Mouse (Mus musculus) T-cell, adult 2 months (primary cell): ENCODE results near the gene Tinagl1.

Source experiments
- DNase-seq: peaks from one replicate; pipeline ENCODE4 v3.0.0; 2022; ENCODE audit warnings: low spot score

Tinagl1 gene

DNA sequence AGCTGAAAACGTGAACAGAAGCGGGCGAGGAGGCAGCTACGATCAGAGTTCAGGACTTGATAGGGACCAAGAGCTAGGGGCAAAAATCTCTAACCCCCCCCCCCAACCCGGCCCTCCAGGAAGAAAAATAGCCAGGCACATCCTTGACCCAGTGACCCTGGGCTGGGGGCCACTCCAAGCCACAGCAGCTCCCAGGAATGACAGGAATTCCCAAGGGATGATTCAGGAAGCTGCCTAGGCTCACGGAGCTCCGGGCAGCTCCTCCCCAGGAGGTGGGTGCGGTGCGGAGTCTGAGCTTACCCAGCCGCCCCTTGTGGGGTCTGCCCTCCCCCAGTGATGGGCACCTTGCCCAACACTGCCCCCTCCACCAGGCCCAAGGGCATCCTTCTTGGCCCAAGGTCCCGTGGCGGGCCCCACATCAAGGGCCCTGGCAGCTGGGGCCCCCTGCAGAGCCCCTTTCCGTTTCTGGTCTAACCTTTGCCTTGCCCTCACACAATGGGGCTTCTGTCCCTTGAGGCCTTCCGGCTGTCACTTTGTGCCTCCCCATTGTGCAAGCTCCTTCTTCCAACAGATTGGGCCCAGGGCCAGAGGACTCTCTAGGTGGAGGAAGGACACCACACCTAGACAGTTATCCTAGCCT, at the start of gene Tinagl1:
Gene Tinagl1 (minus strand): TSS at position 51 of the 640 bp plus-strand sequence.
- no peak for DNase-seq

DNA sequence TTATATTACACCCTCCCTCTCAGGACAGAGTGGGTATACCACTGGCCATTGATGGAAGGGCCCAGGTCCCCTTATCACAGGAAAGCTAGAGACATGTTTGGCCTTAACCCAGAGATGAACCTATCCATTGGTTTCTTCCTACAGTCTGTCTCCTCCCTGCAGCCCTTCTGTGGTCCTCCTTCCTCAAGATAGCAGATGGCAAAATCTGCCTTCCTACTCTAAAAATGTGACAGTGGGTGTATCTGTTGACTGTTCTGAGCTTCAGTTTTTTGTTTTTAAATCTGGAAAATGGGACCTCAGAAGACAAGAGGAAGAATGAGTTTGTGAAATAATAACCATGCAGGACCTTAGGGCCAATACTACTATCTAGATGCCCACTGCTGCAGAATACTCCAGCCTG, 49.1 kb upstream of the Tinagl1 start:
- DNase-seq, result no peak

- no peak for DNase-seq
Measured at GRCm38 (mm10) chr4:130222179-130222578, 47.3 kb upstream of the Tinagl1 start, which contains the start of gene Gm853. Gm853 (minus strand) TSS chr4:130222401.

DNA sequence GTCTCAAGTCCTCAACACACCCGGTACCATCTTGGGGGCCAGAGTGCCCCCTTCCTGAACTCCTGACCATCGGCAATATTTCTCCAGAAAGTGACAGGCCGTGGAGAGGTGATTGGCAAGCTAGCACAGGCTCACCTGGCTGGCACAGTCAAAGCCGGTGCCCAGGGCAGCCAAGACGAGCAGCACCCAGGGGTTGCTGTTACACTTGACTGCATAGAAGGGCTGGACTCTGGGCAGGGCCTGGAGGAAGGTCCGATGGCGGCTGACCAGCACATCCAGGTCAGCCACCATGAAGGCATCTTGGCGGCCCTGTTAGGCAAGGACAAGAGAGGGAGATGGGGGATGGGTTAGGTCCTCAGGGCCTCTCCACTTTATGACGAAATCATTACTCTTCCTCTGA, 45.3 kb upstream of the Tinagl1 start:
- DNase-seq, result no peak

DNA sequence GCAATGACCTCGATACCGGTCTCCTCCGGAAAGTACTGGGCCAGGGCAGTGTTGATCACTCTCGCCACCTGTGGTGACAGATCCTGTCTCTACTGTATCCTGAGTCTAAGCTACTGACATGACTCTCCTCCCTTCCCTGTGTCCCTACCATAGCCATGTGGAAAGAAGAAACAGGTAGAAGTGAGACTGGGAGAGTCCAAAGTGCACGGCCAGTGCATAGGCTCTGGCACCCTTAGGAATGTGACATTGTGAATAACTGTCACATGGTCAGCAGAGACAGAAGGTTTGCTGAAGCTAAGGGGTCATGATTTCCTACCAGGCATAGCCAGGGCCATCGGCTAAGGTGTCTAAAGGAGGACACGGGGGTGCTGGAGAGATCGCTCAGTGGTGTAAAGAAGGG, 40.5 kb upstream of the Tinagl1 start:
- no peak for DNase-seq

DNA sequence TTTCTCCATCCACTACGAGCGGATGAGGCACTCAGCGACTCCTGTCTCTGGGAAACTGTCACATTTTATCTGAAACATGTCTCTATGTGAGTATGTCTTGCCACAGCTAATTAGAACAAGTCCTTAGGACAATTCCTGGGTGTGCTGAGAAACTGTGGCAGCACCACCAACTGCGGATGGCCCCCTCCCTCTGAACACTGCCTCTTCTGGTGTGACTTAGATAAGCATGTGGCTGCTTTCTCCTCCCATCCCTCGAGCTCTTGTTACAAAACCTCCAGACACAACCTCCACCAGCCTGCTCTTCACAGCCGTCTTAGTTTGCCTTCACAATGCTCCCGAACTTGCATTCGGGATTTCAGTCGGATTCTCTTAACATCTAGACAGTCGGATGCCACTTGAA, 38.9 kb upstream of the Tinagl1 start:
- no peak for DNase-seq

DNA sequence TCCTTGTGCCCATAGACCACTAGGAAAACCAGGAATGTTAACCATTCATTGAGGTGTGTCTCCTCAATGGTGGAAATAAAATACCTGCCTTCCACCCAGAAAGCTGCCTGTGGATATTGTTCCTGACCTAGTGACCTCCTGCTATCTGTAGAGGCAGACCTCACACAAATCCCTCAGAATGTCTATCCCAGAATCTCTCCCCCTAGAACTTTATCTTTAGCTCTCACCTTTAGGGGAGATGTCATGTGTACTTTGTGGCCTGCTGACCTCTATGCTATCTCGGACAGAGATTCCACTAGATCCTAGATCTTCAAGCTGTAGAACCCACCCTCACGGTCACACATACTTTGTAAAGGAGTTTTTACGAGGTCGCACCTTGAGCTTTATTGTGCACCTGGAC, 38.3 kb upstream of the Tinagl1 start:
- no peak for DNase-seq

- no peak for DNase-seq
Measured at GRCm38 (mm10) chr4:130212421-130212820, 37.5 kb upstream of the Tinagl1 start.

GRCm38 (mm10) chr4:130211870-130212269, 36.9 kb upstream of the Tinagl1 start:
- DNase-seq, result no peak

GRCm38 (mm10) chr4:130198694-130199670, 24.1 kb upstream of the Tinagl1 start:
- DNase-seq, result peak; percentile 59

DNA sequence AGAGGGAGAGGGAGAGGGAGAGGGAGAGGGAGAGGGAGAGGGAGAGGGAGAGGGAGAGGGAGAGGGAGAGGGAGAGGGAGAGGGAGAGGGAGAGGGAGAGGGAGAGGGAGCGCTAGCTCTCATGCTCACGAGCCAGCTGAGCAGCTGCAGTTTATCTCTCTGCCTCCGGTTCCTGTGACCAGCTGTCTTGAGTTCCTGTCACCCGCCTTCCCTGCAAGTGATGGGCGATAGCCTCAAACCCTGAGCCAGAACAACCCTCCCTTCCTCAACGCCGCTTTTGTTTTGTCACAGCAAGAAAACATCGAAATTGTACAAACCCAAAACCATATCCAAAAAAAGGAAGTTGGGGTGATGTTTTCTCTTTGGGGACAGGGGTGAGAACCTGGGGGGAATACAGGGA, 21.6 kb upstream of the Tinagl1 start:
- DNase-seq, result no peak

DNA sequence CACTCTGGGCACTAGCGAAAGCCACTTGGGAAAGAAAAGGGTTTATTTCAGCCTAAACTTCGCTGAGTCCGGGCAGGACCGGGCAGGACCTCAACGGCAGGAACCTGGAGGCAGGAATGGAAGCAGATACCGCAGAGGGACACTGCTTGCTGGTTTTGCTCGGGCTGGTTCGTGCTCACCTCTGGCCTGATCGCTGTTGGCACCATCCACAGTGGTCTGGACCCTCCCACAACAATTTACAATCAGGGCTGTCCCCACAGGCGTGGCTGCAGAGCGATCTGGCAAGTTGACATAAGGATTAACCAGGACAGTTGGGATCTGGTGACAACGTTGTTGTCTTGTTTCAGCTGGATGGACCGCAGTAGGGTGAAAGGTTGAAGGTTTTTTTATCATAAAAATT, 21.0 kb upstream of the Tinagl1 start:
- DNase-seq, result no peak

GRCm38 (mm10) chr4:130192266-130192665, 17.3 kb upstream of the Tinagl1 start:
- no peak for DNase-seq

GRCm38 (mm10) chr4:130189606-130190005, 14.7 kb upstream of the Tinagl1 start:
- DNase-seq, result no peak

GRCm38 (mm10) chr4:130188806-130189297, 13.9 kb upstream of the Tinagl1 start:
- DNase-seq, result peak; percentile 65

DNA sequence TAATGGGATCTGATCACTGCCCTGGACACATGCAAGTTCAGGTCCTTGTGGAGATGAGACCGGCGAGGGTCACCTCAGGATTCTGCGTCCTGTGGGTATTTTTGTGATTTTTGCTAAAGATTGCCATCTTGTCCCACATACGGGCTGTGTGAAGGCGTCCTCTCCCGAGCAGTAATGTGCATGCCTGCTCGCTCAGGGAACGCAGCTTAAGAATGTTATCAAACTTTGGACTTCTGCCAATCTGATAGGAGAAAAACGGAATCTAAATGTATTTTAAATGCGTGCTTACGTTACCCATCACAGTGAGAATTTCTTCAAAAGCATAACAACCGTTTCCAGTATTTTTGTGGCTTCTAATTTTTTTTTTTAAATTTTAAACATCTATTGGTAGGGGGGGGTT, 12.0 kb upstream of the Tinagl1 start:
- no peak for DNase-seq

- no peak for DNase-seq
Measured at GRCm38 (mm10) chr4:130186450-130186849, 11.5 kb upstream of the Tinagl1 start.

DNA sequence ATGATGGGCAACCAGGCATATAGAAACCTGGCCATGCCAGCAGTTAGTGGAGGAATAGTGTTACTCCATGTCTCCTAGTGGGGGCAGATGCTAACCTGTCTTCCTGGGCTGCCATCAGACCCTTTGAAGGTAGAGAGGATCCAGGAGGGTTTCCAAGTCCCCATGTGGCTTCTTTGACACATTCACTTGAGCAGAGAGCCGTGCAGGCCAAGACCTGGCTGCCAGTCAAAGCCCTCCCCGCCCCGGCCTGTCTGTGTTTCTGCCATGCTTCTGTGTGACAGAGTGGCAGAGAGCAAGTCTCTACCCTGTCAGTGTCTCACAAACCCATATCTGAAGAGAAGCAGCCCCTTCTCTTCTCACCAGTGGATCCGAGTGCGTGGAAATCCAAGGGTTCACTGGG, 9.0 kb upstream of the Tinagl1 start:
- no peak for DNase-seq

- DNase-seq, result no peak
Measured at GRCm38 (mm10) chr4:130183023-130183422, 8.1 kb upstream of the Tinagl1 start.

DNA sequence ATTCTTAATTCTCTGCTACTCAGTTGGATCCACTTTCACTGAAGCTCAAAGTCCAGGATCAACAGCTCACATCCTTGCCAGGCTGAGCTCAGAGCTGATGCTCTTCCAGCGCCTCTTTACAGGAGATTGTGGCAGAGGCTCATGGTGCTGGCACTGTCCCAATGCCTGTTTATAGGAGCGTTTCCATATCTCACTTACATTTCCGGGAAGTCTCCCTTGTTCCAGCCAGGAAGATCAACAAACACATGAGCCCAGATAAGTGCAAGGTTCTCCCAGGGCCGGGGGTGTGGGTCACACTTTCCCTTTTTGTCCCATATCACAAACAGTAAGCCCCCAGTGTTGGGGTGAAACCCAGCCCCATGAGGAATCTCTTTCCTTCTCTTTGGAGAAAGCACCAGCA, 7.0 kb upstream of the Tinagl1 start:
- DNase-seq, result no peak

- no peak for DNase-seq
Measured at GRCm38 (mm10) chr4:130180909-130181602, 6.1 kb upstream of the Tinagl1 start.

DNA sequence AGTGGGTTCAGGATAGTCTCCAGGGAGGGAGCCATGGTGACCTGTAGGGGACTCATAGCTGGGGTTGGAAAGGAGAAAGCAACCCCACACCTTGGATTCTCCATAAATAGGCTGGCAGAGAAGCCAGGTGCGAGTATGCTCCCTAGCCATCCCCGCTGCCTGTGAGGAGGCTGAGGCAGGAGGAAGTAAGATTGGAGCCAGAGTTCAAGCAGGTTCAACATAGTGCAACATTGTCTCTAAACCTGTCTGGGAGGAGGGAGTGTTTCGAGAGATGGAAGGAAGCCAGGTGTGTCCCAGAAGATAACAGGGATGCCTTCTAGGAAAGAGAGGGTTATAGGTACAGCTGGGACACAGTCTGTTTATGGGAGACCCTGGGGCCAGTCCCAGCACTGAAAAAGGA, 5.0 kb upstream of the Tinagl1 start:
- no peak for DNase-seq
